Comparison of ENCODE assay signal across 13 mouse cellular contexts in genomic region chr17:93600236-93600635, GRCm38 (mm10).
"Had no signal": no experiment of that assay in that cellular context is flagged by ENCODE, and none has a peak within 500 bp of the region (broad histone marks: within the 10 kb centered on the region; RNA-seq: fewer than 3 reads in every experiment).

No protein-coding gene starts in this region.

- H3K27me3 ChIP-seq: megakaryocyte, embryonic 14.5 days; midbrain, embryonic 13.5 days; midbrain, embryonic 15.5 days; neural tube, embryonic 12.5 days had no signal

- H3K4me1 ChIP-seq: megakaryocyte, embryonic 14.5 days; midbrain, embryonic 13.5 days; midbrain, embryonic 15.5 days; neural tube, embryonic 12.5 days had no signal

- DNase-seq: lung, adult 18-20 months; lung, embryonic 14.5 days; lung, postnatal 14 days; lung, postnatal 36 days; right cerebral cortex, postnatal 14 days; thymus, adult 18-20 months; thymus, postnatal 14 days; thymus, postnatal 36 days had no signal

- H3K36me3 ChIP-seq: midbrain, embryonic 13.5 days; midbrain, embryonic 15.5 days; neural tube, embryonic 12.5 days had no signal

- H3K9me3 ChIP-seq: megakaryocyte, embryonic 14.5 days; midbrain, embryonic 13.5 days; midbrain, embryonic 15.5 days; neural tube, embryonic 12.5 days had no signal

- H3K4me3 ChIP-seq: megakaryocyte, embryonic 14.5 days; midbrain, embryonic 13.5 days; midbrain, embryonic 15.5 days; neural tube, embryonic 12.5 days had no signal

- H3K27ac ChIP-seq: macrophage; midbrain, embryonic 13.5 days; midbrain, embryonic 15.5 days; neural tube, embryonic 12.5 days had no signal

- H3K9ac ChIP-seq: lung, embryonic 14.5 days; midbrain, embryonic 13.5 days; midbrain, embryonic 15.5 days; neural tube, embryonic 12.5 days had no signal
